Mouse (Mus musculus): ENCODE results near the gene Ndufs7.
"Not testable (repeated sequence)": the region's sequence is repeated elsewhere in the genome, so short reads cannot be mapped to it uniquely, and the experiment has no call there.

Gene Ndufs7

GRCm38 (mm10) chr10:80248971-80249640 is at the start of gene Ndufs7:
Ndufs7 (plus strand) TSS chr10:80249121.
- DNase-seq = peak; percentile 92 to 95

- DNase-seq = peak; percentile 83 to 89
These were observed 49.4 kb upstream of the Ndufs7 start for GRCm38 (mm10) chr10:80199440-80200008.

- DNase-seq = no peak
These were observed 48.4 kb upstream of the Ndufs7 start for GRCm38 (mm10) chr10:80200485-80200884.

- no peak for DNase-seq
These were observed 44.9 kb upstream of the Ndufs7 start for GRCm38 (mm10) chr10:80204055-80204454.

- no peak for DNase-seq
These were observed 41.7 kb upstream of the Ndufs7 start for GRCm38 (mm10) chr10:80207201-80207600.

GRCm38 (mm10) chr10:80207676-80208075 is 41.2 kb upstream of the Ndufs7 start:
- no peak for DNase-seq

GRCm38 (mm10) chr10:80208248-80208647 is 40.7 kb upstream of the Ndufs7 start:
- no peak for DNase-seq

GRCm38 (mm10) chr10:80208841-80209371 is 40.0 kb upstream of the Ndufs7 start:
- DNase-seq = peak in 1 of 2 experiments; percentile 41

- not testable (repeated sequence) for DNase-seq
These were observed 37.3 kb upstream of the Ndufs7 start for GRCm38 (mm10) chr10:80211547-80212103.

GRCm38 (mm10) chr10:80215048-80215772 is 33.7 kb upstream of the Ndufs7 start:
- DNase-seq = no peak

- no peak for DNase-seq
These were observed 28.2 kb upstream of the Ndufs7 start for GRCm38 (mm10) chr10:80220676-80221075.

GRCm38 (mm10) chr10:80223137-80223536 is 25.8 kb upstream of the Ndufs7 start:
- not testable (repeated sequence) for DNase-seq

GRCm38 (mm10) chr10:80226071-80226415 is 22.9 kb upstream of the Ndufs7 start:
- no peak for DNase-seq

GRCm38 (mm10) chr10:80226416-80227165 is 22.3 kb upstream of the Ndufs7 start, which contains the start of gene Mum1:
Mum1 (plus strand) TSS chr10:80226434.
- peak; percentile 99 to 100 for DNase-seq

- no peak for DNase-seq
These were observed 21.8 kb upstream of the Ndufs7 start for GRCm38 (mm10) chr10:80227166-80227539.

GRCm38 (mm10) chr10:80227877-80228775 is 20.8 kb upstream of the Ndufs7 start:
- peak; percentile 53 to 55 for DNase-seq

GRCm38 (mm10) chr10:80236145-80236825 is 12.6 kb upstream of the Ndufs7 start:
- no peak for DNase-seq

GRCm38 (mm10) chr10:80237020-80237419 is 11.9 kb upstream of the Ndufs7 start:
- DNase-seq = no peak

- DNase-seq = no peak
These were observed 10.6 kb upstream of the Ndufs7 start for GRCm38 (mm10) chr10:80238306-80238705.

GRCm38 (mm10) chr10:80239791-80240190 is 9.1 kb upstream of the Ndufs7 start:
- no peak for DNase-seq

- DNase-seq = no peak
These were observed 6.8 kb upstream of the Ndufs7 start for GRCm38 (mm10) chr10:80242088-80242487.
